Mouse (Mus musculus) yolk sac, embryonic 10.5 days (tissue): ENCODE data around the gene Papola.
"Not testable (repeated sequence)": the region's sequence is repeated elsewhere in the genome, so short reads cannot be mapped to it uniquely, and the experiment has no call there.

Experiments used
- DNase-seq: peaks from one replicate; pipeline ENCODE4 v3.0.0-alpha.2; 2017; ENCODE audit warnings: low spot score

Papola gene

DNA sequence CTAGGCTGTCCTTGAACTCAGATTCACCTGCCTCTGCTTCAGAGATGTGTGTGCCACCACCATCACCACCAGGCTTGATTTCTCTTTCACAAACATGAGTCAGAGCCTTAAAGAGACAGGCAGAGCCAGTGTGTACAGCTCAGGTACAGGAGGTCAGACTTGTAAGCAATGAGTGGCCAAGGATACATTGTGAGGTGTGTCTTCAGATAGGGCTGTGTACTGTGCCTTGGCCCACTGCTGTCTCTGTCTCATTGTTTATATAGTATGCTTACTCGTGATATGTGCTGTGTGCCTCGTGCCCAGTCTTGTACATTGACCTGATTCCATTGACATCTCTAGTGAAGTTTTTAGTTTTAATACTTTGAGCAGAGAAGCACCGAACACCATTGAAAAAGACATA, 21.3 kb downstream of the Papola start:
- DNase-seq = peak; percentile 38

DNA sequence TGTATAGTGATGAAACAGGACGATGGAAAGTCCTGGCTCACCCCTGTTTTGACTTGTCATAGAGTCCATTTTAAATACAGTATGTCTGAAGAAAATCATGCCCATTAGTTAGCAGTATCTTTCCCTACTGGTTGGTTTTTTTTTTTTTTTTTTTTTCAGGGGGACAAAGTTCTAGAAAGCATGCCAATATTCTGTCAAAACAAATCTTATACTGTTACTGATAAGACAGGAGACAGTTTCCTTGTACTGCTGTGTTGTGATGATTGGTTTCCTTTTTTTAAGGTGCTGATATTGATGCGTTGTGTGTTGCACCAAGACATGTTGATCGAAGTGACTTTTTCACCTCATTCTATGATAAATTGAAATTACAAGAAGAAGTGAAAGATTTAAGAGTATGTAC, 21.7 kb downstream of the Papola start:
- no peak for DNase-seq

DNA sequence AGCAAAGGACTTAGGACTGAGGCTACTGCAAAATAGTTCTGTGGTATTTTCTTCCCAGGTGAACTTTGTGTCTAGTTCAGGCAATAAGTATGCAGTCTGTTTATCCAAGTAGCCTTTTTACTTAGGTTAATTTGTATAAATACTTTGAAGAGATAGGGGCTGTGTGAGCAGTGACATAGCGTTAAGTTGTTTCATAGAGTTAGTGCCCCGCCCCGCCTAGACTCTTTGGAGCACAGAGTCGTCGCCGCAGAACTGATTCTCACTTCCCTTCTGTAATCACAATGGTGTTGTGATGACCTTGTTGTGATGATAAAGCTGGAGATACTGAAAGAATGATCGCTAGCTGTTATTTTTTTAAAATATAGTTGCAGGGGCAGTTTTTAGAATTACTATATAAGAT, 22.9 kb downstream of the Papola start:
- DNase-seq = no peak

DNA sequence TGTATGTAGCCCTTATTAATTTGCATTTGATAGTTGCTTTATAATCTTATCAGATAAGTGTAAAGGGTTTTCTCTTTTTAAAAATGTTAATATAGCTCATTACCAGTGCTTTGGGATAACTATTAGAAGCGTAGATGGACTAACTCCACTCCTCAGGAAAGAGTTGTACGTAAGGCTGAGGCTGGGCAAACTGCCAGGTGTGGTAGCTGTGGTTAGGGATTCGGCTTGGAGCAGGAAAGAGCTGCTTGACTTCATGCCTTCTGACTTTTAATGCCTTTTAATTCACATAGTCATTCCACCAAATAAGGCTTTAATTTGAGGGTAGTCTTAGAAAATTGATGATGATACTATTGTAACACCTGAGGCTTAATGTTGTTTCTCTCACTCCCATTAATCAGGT, 24.5 kb downstream of the Papola start:
- DNase-seq = no peak

DNA sequence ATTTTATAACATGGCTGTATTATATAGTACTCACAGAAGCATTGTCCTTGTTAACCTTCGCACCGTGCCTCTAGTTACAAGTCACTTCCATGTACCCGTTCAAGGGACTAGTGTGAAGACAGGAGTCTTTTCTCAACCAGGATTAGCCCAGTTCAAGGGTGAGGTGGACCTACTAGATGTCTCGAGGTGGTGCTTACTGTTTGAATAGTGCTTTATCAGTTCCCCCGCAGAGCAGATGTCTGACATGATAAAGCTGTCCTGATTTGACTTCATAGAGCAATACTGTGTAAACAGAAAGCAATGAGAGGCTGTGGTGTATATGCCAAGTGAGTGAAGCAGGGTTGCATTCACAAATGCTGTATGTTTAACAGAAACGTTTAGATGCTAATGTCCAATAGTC, 26.1 kb downstream of the Papola start:
- no peak for DNase-seq

DNA sequence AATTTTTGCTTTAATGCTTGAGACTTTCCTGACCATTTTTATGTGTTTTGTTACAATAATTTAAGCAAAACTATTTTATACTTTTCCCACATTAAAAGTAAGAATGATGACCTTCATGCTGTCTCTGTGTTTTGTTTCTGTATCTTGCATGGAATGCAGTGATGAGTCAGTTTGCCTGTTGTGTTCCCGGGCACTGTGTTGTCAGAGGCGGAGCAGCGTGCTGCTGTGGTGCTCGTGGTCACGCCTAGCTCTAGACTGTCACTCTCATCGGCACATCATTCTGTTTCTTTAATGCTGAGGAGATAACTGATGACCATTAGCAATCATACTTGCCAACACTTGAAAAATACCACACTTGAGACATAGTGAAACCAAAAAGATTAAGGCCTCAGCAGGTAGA, 29.5 kb downstream of the Papola start:
- no peak for DNase-seq

DNA sequence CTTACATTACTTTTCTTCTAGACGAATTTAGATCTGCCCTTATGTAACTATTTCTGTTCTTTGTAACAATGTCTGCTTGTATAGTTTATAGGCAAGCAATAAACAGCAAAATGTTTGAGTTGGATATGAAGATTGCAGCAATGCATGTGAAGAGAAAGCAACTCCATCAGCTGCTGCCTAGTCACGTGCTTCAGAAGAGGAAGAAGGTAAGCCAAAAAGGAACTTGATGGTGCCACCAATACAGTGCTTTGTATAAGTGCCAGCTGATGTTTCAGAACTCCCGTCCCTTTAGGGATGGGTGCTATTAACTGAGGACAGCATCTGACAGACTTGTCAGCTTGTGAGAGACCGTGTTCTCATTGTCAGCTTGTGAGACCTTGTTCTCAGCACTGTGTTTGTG, 39.0 kb downstream of the Papola start:
- no peak for DNase-seq

DNA sequence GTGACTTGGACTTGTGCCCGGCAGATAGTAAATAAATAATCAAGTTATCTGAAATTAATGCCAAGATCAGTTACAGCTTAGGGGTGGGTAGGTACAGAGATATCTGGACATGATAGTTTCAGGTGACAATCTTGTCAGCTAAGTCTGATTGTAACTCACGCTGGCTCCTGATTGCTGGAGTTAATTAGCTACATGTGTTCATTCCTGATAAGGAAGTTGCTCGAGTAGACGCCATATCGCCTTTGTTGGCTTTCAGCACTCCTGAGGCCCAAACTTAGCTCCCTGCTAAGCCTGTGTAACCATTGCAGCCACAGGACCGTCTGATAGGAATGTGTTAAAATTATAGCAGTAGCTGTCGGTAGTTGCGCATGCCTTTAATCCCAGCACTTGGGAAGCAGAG, 40.2 kb downstream of the Papola start:
- no peak for DNase-seq

DNA sequence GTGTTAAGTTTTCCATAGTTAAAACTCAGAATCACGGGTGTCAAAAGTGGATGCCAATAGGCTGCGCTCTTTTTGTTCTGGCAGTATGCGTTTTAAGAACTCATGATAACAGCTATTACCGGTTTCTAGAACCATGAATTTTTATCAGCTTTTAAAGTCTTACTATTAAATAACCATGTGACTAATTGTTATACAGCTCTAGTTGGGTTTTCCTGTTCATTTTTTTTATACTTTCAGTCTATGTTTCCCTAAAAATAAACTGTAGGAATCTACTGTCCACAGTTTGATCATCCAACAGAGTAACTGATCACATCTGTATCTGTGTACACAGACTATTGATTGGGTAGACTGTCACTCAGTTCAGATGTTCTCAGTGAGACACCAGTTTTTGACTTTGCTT, 40.8 kb downstream of the Papola start:
- DNase-seq = no peak

DNA sequence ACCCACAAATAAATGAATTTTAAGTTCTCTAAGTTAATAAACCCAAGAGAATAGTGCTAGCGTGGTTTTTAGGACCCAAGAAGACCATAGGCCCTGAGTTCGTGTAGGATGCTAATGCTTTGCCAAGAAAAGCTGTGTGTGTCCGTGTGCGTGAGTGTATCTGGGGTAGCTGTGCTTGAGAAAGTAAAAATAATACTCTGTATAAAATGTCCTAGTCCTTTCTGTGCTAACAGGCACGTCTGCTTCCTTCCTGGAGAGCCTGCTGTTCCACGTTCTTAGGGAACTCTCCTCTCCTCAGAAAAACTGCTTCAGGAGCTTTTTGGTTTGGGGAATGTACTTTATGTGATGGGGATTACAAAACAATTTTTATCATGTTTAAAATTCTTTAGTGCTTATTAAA, 48.0 kb downstream of the Papola start:
- no peak for DNase-seq

DNA sequence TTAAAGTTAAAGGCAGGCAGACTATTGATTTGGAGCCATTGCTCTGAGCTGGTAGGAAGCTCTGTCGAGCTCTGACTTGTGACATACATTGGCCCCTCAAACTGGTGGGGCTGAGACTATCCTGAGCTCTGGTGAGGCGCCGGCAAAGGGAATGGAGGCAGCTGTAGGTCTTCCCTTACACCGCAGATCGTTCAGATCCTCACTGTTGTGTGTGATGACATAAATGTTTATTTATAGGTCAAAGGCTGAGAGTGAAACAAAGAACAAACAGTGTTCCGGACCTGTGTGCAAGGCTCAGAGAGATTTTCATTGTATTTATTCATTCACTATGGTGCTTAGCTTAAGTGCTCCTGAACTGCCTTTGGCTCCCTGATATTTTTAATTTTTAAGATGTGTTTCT, 50.4 kb downstream of the Papola start:
- no peak for DNase-seq

DNA sequence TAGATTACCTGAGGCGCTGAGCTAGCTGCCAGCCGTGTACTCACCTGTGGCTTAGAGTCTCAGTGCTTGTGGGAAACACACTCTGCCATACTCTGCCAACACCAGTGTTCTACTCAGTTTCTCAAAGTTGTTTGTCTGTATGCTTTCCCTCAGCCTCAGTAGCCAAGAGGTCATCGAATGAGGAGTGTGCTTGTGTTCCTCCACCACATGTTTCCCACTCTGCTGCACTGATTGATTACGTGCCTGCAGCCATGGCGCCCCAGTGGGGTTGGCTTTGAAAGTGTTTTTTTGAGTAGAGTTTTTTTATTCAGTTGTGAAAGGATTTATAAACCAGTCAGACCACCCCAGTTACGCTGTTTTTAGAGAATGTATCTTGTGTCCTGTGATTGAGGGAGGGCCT, 51.1 kb downstream of the Papola start:
- DNase-seq = no peak

DNA sequence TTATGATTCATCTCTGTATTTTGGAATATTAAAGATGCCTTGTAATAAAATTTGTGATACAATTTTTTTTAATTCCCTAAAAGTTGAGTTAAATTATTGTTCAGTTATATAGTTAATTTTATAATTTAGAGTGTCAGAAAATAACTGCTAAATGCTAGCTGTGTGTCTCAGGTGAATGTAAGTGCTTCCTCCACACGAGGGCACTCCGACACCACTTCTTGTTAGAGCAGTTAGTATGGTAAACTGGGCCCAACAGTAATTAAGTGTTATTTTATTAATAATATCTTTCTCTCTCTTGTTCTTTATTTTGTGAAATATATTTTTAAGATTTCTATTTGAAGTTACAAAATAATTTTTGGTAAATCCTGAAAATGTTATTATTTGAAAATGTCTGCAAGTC, 51.7 kb downstream of the Papola start:
- no peak for DNase-seq

DNA sequence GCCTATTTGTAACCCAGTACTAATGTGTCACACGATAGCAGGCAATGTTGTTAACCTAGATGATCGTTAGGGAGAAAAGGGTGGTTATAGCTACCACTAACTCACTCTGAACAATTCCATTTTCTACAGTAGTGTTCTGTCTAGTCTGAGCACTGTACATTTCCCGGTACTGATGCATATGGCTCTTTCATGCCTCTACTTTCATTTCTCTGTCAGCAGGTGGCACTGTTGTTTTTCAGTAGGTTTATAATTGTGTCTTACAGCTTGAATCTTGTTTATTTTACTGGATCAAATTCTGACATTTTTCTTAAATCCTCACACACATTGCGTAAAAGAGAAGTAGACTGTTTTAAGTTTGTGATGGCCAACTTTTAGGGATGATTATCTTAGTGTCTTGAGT, 54.6 kb downstream of the Papola start:
- DNase-seq = no peak

DNA sequence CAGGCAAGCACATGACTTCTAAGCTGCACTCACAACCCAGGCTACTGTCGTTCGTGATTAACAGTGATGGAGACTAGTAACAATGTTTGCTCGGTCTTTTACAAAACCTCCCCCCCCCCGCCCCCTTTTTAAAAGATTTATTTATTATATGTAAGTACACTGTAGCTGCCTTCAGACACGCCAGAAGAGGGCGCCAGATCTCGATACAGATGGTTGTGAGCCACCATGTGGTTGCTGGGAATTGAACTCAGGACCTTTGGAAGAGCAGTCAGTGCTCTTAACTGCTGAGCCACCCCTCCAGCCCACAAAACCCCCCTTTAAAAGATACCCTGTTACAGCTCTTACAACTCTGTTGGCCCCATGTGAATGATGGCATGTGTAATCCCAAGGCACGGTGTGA, 56.1 kb downstream of the Papola start:
- not testable (repeated sequence) for DNase-seq

DNA sequence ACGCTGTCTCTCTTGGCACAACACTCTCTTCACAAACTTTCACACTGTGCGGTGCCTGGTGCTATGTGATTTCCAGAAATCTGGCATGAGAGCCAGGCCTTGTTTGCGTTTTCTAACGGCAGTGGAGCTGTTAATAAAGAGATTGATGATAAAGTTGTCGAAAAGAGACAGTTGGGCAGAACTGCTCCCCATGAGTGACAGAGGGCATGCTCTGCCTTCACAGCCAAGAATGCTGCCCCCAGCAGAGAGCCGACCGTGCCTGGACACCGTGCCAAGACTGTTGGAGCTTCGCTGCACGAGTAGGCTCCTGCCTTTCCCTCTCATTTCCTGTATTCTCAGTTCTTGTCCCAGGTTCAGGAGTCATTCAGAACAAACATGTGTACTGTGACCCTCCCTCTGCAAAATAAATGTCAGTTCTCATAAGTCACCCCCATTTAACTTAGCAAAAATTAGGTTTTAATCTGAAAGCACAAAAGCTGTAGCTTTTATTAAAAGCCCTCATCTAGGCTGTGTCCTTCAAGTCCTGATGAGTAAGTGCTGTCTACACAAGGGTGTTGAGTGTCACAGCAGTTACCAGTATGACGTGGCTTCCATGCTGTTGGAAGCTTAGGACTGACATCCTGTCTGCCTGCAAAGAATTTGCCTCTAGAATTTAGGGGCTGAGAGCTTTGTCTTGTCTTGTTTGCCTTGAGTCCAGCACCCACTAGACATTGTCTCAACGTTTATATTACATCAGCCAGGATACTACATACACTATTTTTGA, 58.9 kb downstream of the Papola start:
- no peak for DNase-seq

DNA sequence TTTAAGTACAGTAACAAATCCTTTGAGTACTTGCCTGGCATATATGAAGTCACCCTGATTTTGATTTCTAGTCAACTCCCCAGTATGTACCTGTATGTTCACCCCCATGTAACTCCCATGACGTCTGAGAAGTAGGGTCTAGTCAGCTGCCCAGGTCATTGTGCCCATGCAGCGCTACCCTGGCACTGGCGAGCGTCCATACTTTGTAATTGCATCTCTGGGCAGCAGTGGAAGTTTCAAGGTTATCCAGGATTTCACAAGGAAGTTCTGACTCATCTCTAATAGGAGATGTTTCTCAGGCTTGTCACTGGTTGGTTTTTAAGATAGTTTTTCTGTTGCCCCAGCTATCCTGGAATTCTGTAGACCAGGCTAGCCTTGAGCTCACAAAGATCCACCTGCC, 59.9 kb downstream of the Papola start:
- no peak for DNase-seq

DNA sequence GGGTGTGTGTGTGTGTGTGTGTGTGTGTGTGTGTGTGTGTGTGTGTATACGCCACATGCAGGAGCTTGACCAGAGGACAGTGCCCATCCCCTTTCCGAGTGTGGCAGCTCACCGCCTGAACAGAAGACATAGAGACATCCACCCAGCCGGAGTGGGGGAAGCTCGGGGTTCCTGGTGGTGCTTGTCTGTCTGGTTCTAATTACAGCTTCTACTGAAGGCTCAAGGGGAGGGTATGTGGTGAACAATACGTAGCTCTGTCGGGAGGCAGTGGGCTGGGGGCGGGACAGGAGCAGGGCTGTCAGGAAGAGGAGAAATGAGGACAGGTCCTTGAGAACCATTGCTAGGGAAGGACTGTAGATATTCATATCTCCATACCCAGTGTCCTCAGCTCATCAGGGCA, 64.6 kb downstream of the Papola start:
- DNase-seq = no peak

DNA sequence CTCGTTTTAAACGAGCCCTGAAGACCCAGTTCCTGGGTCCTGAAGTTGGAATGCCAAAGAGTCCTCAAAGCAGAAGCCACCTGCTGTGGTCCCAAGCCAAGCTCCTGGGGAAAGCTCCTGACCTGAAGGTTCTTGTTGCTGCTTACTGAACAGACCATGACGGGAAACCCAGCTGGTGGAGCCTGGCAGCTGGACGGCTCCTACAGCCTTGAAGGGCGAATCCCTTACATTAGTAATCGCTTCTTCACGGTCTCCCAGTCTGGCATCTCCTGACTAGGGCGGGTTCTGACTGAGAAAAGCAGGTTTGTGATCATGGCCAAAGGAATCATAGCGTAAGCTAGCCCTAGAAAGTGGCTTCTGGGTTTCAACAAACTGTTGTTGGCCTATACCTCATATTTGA, 66.2 kb downstream of the Papola start:
- no peak for DNase-seq

DNA sequence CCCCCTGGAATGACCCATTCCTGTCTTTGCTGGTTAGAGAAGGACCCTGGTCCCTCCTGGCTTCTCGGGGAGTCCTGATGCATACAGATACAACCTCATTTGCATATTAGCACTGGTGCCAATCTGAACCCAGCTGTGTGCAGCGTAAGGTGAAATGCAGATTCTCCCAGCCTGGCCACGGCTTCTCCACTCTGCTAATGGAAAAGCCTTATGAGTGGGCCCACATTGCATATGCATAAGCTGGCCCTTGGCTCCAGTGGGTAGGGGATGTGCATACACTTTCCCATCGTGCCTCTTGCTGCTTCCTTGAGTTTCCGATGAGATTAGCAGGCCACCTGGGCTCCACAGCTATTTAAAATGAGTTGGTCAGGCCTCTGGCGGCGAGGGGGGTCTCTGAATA, 68.3 kb downstream of the Papola start:
- DNase-seq = no peak

DNA sequence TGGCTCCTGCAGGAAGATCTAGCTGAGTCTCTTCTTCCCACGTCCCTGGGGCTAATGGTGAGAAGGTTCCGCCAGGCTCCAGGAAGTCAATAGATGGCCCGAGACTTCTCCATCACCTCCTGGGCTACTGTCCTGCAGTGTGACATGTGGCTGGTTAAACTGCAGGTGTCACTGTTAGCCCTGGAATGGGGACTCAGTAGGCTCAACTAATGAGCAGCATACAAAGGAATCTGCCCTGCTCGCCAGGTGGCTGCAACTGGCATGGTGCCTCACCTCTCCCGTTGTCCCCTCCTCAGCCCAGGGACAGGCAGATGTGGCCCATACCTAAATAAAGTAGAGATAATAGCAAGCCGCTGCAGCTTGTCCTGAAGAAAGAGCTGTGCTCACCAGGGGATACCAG, 70.1 kb downstream of the Papola start:
- DNase-seq = no peak

DNA sequence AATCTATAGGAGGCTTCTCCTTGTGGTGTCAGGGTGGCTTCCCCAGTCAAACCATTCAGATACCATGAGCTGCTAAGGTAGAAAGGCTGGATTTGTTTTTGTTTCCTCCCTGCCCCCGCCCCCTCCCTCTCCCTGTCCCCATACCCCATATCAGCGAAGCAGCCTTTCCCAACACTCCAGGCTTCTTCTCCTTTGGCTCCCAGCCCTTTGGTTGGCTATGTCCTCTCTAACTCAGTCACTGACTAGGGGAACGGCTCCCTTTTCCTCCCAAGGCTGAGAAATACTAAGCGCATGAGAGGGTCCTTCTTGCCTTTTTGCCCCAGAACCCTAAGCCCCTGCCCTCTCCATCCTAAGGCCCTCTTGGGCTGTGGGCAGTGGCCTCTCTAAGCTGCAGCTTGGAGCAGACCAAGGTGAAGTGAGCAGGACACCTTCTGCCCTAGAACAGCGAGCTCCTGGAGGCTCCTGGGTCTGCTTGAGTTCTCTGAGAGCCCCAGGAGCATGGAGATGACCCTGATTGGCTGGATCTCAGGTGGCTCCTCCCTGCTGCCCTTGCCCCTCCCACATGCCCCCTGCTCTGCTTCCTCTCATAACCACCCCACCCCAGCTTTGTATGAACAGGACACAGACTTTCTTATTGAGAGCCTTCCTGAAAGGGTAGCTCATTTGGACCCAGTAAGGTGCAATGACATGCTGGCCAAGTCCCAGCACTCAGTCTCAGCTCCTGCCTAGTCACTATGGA, 73.6 kb downstream of the Papola start:
- no peak for DNase-seq

DNA sequence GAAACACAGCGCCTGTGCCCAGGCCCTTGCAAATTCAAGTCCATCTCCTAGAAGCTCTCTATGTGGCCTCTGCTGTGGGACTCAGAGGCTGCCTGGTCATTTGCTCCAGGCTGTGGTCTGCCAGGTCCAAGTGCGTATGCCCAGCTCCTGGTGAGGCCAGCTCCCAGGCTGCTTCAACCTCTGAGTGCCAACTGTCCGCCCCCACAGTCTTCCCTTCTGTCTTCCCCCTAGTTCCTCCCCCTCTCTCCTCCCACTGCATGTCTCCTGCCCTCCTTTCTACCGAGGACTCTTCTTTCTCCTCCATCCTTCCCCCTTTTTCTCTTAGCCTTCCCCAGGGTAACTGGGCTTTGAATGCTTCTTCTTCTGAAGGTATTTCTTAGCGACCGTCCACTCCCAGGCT, 77.6 kb downstream of the Papola start:
- DNase-seq = no peak

DNA sequence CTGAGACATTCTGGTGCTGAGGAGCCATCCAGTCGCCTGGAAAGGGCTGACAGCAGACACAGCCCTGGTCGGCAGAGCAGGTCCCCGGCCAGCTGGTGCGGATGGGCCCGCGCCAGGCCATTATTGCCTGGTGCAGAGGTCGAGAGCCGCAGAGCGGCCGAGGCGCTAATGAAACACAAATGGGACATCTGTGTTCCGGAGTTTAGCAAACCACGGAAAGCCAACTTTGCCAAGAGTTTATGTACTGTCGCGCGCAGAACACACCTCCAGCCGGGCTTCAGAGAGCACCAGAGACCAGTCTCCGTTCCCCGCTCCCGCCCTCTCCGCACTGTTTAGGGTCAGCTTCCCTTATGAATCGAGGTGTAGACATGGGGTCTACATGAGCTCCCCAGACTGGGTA, 78.1 kb downstream of the Papola start:
- DNase-seq = no peak
